Mouse (Mus musculus) liver, postnatal 0 days (tissue): ENCODE measurements around the gene Coq3. TPM values are rescaled to one million over a fixed set of nuclear protein-coding genes. Genes with fewer than 3 reads are reported as not detected.

ENCODE experiments used
- ATAC-seq: fragments of 200-750 bp; cut with Nextera tagmentation; 2 replicates; pipeline ENCODE4 v1.8.0; 2017; ENCODE audit warnings: mild to moderate bottlenecking, moderate library complexity
- DNase-seq: peaks from one replicate; pipeline ENCODE4 v3.0.0-alpha.2; 2016
- H3K27ac ChIP-seq: fragments of 300-500 bp; sonication (generic); 2 replicates; pipeline ENCODE4 v1.5.1; 2014; ENCODE audit warnings: antibody characterized with exemption, moderate library complexity, mild to moderate bottlenecking, low read depth
- H3K27me3 ChIP-seq: fragments of 300-500 bp; sonication (generic); 2 replicates; pipeline ENCODE4 v1.6.1; 2014; ENCODE audit warnings: low read length, control low read depth, mixed read lengths; ENCODE audit not compliant: insufficient read depth
- H3K36me3 ChIP-seq: fragments of 300-500 bp; sonication (generic); replicated peaks from 2 replicates; pipeline ENCODE4 v1.6.1; 2014; ENCODE audit warnings: mild to moderate bottlenecking, control low read depth, low read length, moderate library complexity, mixed read lengths; ENCODE audit not compliant: insufficient read depth
- H3K4me1 ChIP-seq: fragments of 300-500 bp; sonication (generic); 2 replicates; pipeline ENCODE4 v1.6.1; 2014; ENCODE audit warnings: antibody characterized with exemption, mild to moderate bottlenecking, control low read depth; ENCODE audit not compliant: insufficient read depth
- H3K4me2 ChIP-seq: fragments of 300-500 bp; sonication (generic); 2 replicates; pipeline ENCODE4 v1.6.1; 2014; ENCODE audit warnings: low read depth, mild to moderate bottlenecking, low read length, moderate library complexity, mixed read lengths
- H3K4me3 ChIP-seq: fragments of 300-500 bp; sonication (generic); 2 replicates; pipeline ENCODE4 v1.5.1; 2014; ENCODE audit warnings: low read depth, low read length
- H3K9ac ChIP-seq: fragments of 300-500 bp; sonication (generic); replicated peaks from 2 replicates; pipeline ENCODE4 v1.6.1; 2014; ENCODE audit warnings: mild to moderate bottlenecking, moderate library complexity
- H3K9me3 ChIP-seq: fragments of 300-500 bp; sonication (generic); 2 replicates; pipeline ENCODE4 v1.6.1; 2016; ENCODE audit warnings: mild to moderate bottlenecking, control low read depth, low read length, mixed read lengths
- CTCF ChIP-seq: sonication (generic); IDR thresholded peaks from 2 replicates; pipeline ENCODE4 v1.5.1; 2016; ENCODE audit warnings: antibody characterized with exemption, low read depth
- EP300 ChIP-seq: IDR thresholded peaks from 2 replicates; pipeline ENCODE4 v1.6.1; 2016; ENCODE audit warnings: antibody characterized with exemption, low read depth, mild to moderate bottlenecking
- WGBS: fragments of 180-500 bp; shearing (Covaris S2); extraction: QIAGEN DNeasy Blood & Tissue Kit; methylation state at CpG from one replicate; pipeline ENCODE4 v1.1.7; 2014; ENCODE audit not compliant: insufficient replicate concordance; 5-methylcytosine and 5-hydroxymethylcytosine counted together
- polyA plus RNA-seq: library from polyadenylated mRNA; unstranded; fragments of >200 nt; fragmentation: Nextera tagmentation; extraction: Ambion mirVana; gene quantifications from 2 replicates; pipeline ENCODE4 v1.2.1, GENCODE M21; 2015

The Coq3 gene
- polyA plus RNA-seq, 1 experiment from 2014 or later, result 8.2 TPM

GRCm38 (mm10) chr4:21878776-21879175 is 697 bp upstream of the Coq3 start:
- peak overlapping the region; percentile 91; the same call in 1 of the 2 replicates for H3K9ac ChIP-seq
- TF ChIP-seq CTCF (no peak), EP300 (no peak)

DNA sequence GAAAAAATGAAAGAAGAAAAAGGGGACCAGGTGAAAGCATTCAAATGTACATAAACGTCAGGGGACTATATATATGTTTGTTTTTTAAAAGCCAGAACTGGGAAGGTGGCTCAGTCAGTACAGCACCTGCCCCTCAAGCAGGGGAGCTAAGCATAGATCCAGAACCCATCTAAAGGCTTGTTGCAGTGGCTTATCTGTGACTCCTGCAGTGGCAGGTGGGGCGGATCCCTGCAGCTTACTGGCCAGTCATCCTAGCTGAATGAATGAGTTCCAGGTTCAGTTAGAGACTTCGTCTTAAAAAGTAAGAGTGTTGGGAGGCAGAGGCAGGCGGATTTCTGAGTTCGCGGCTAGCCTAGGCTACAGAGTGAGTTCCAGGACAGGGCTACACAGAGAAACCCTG is 3.3 kb downstream of the Coq3 start:
- Histone ChIP-seq H3K4me3 (no peak overlapping the region), H3K4me1 (peaks cover 6% of the 10 kb centered on the region; the same call in 1 of the 2 replicates), H3K9ac (no peak overlapping the region), H3K27me3 (no peaks in the 10 kb centered on the region), H3K27ac (no peak overlapping the region), H3K9me3 (no peaks in the 10 kb centered on the region), H3K4me2 (no peak overlapping the region), H3K36me3 (no peaks in the 10 kb centered on the region)
- TF ChIP-seq EP300 (no peak), CTCF (no peak)
- ATAC-seq, result no peak
- 86% methylated on average over 6 of the region's 6 CpGs for WGBS
- DNase-seq, result no peak

More at GRCm38 (mm10) chr4:21878776-21879175, 697 bp upstream of the Coq3 start:
- no peak for DNase-seq
- Histone ChIP-seq H3K27me3 (no peaks in the 10 kb centered on the region), H3K4me3 (peak overlapping the region; percentile 88), H3K27ac (no peak overlapping the region), H3K9me3 (no peaks in the 10 kb centered on the region), H3K36me3 (peaks cover 24% of the 10 kb centered on the region), H3K4me2 (peak overlapping the region; percentile 91), H3K4me1 (peaks cover 6% of the 10 kb centered on the region; the same call in 1 of the 2 replicates)
- ATAC-seq, result no peak
- 25% methylated on average over 6 of the region's 6 CpGs for WGBS

DNA sequence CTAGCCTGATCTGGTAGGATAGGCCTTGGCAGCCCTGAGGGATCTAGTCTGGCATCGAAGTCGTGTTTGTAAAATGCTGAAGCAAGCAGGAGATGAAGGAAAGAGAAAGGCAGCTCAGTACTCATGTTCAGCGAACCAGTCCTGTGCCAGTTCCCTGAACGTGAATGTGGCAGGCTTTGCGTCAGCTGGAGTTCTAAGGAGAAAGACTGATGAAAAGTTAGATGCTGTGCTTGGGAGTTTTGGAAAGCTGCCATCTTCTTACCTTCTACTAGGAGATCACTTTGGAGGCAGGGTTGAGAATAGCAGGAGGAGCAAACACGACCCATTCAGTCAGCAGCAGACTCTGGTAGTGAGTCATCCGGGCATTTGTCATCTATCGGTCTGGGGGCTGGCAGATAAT is 6.4 kb downstream of the Coq3 start:
- H3K27ac ChIP-seq, result no peak overlapping the region
- H3K36me3 ChIP-seq, result no peaks in the 10 kb centered on the region

GRCm38 (mm10) chr4:21930971-21931771 is 51.7 kb downstream of the Coq3 start, which contains the start of gene Faxc:
Gene Faxc (plus strand): TSS chr4:21931329.
- WGBS, result under 1% methylated on average over 50 of the region's 83 CpGs
- Histone ChIP-seq H3K36me3 (no peaks in the 10 kb centered on the region), H3K27me3 (peaks cover 30% of the 10 kb centered on the region), H3K9ac (peak within 1 kb of the TSS; percentile 53), H3K9me3 (no peaks in the 10 kb centered on the region), H3K4me2 (peak within 1 kb of the TSS; percentile 82), H3K27ac (no peak within 1 kb of the TSS), H3K4me1 (0 out of 2 replicates have a peak, but pooled peaks cover 3% of the 10 kb centered on the region), H3K4me3 (peak within 1 kb of the TSS; percentile 51)
- no peak for TF ChIP-seq EP300
- no peak for TF ChIP-seq CTCF
- DNase-seq (peak; percentile 21), ATAC-seq (peak; percentile 49)

More for the DNA sequence above, 6.4 kb downstream of the Coq3 start:
- WGBS, result 83% methylated on average over 8 of the region's 8 CpGs
- ATAC-seq, result no peak
- Histone ChIP-seq H3K4me1 (0 out of 2 replicates have a peak, but pooled peaks cover 3% of the 10 kb centered on the region), H3K9me3 (no peaks in the 10 kb centered on the region), H3K4me3 (no peak overlapping the region), H3K9ac (no peak overlapping the region), H3K27me3 (no peaks in the 10 kb centered on the region), H3K4me2 (no peak overlapping the region)
- no peak for DNase-seq
- TF ChIP-seq EP300, result no peak
- TF ChIP-seq CTCF, result no peak

GRCm38 (mm10) chr4:21931772-21932630 is 52.5 kb downstream of the Coq3 start:
- peak overlapping the region; percentile 51 for H3K4me3 ChIP-seq
- no peak overlapping the region for H3K27ac ChIP-seq
- H3K4me2 ChIP-seq, result peak overlapping the region; percentile 82
- no peak for DNase-seq
- H3K36me3 ChIP-seq, result no peaks in the 10 kb centered on the region
- H3K9ac ChIP-seq, result peak overlapping the region; percentile 53
- 0 out of 2 replicates have a peak, but pooled peaks cover 3% of the 10 kb centered on the region for H3K4me1 ChIP-seq
- 22% methylated on average over 23 of the region's 23 CpGs for whole genome bisulfite sequencing
- no peak for TF ChIP-seq EP300
- no peak for TF ChIP-seq CTCF
- H3K9me3 ChIP-seq, result no peaks in the 10 kb centered on the region
- no peak for ATAC-seq
- H3K27me3 ChIP-seq, result peaks cover 30% of the 10 kb centered on the region

DNA sequence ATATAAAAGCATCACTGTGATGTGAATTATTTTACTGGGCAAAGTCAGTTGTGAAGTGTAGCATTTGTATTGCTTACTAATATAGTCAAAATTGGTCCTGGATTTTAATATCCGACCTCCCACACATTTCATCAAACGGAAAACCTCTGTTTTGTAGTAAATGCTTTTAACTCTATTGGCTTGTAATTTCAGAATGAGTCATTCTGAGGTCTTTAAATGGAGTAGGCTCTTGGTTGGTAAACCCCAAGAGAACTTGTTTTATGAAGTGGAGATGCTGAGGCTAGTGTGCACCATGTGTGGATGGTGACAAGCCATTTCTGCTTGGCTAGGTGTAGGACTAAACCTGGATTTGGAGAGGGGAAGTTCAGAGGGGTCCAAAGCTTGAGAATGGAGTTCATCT is 55.9 kb downstream of the Coq3 start:
- DNase-seq, result no peak
- no peak for TF ChIP-seq CTCF
- no peak for TF ChIP-seq EP300
- Histone ChIP-seq H3K4me3 (no peak overlapping the region), H3K4me2 (no peak overlapping the region), H3K36me3 (no peaks in the 10 kb centered on the region), H3K27ac (no peak overlapping the region), H3K9me3 (no peaks in the 10 kb centered on the region), H3K9ac (no peak overlapping the region), H3K27me3 (peaks cover 24% of the 10 kb centered on the region), H3K4me1 (0 out of 2 replicates have a peak, but pooled peaks cover 3% of the 10 kb centered on the region)
- 87% methylated on average over 2 of the region's 2 CpGs for whole genome bisulfite sequencing
- ATAC-seq, result no peak
